Mouse (Mus musculus) midbrain, postnatal 0 days (tissue): ENCODE data around the gene Mfsd2b. TPM values are rescaled to one million over a fixed set of nuclear protein-coding genes. Genes with fewer than 3 reads are reported as not detected.

Experiments
- ATAC-seq: fragments of 200-750 bp; cut with Nextera tagmentation; 2 replicates; pipeline ENCODE4 v1.8.0; 2017; ENCODE audit warnings: moderate number of reproducible peaks, mild to moderate bottlenecking, moderate TSS enrichment, moderate library complexity; ENCODE audit not compliant: low FRiP score
- DNase-seq: peaks from one replicate; pipeline ENCODE4 v3.0.0-alpha.2; 2015; ENCODE audit warnings: low spot score
- H3K27ac ChIP-seq: fragments of 300-500 bp; sonication (generic); 2 replicates; pipeline ENCODE4 v1.5.1; 2014; ENCODE audit warnings: low read depth, mild to moderate bottlenecking, low read length, mixed read lengths
- H3K27me3 ChIP-seq: fragments of 300-500 bp; sonication (generic); 2 replicates; pipeline ENCODE4 v1.6.1; 2014; ENCODE audit warnings: low read length, control low read depth, mixed read lengths; ENCODE audit not compliant: insufficient read depth
- H3K36me3 ChIP-seq: fragments of 300-500 bp; sonication (generic); 2 replicates; pipeline ENCODE4 v1.6.1; 2014; ENCODE audit warnings: low read length, control low read depth, mixed read lengths; ENCODE audit not compliant: insufficient read depth
- H3K4me1 ChIP-seq: fragments of 300-500 bp; sonication (generic); 2 replicates; pipeline ENCODE4 v1.6.1; 2014; ENCODE audit warnings: mild to moderate bottlenecking, control low read depth, antibody characterized with exemption, low read length, mixed read lengths; ENCODE audit not compliant: insufficient read depth
- H3K4me2 ChIP-seq: fragments of 300-500 bp; sonication (generic); 2 replicates; pipeline ENCODE4 v1.6.1; 2014; ENCODE audit warnings: low read depth, mild to moderate bottlenecking, low read length, mixed read lengths; ENCODE audit not compliant: poor library complexity, severe bottlenecking
- H3K4me3 ChIP-seq: fragments of 300-500 bp; sonication (generic); 2 replicates; pipeline ENCODE4 v1.5.1; 2014; ENCODE audit warnings: low read depth, mild to moderate bottlenecking, low read length, moderate library complexity
- H3K9ac ChIP-seq: fragments of 300-500 bp; sonication (generic); replicated peaks from 2 replicates; pipeline ENCODE4 v1.6.1; 2014; ENCODE audit warnings: mild to moderate bottlenecking, low read length, moderate library complexity, mixed read lengths; ENCODE audit not compliant: poor library complexity, severe bottlenecking
- H3K9me3 ChIP-seq: fragments of 300-500 bp; sonication (generic); 2 replicates; pipeline ENCODE4 v1.6.1; 2016; ENCODE audit warnings: low read length, control low read depth
- CTCF ChIP-seq: IDR thresholded peaks from 2 replicates; pipeline ENCODE4 v1.5.1; 2016; ENCODE audit warnings: antibody characterized with exemption, mild to moderate bottlenecking
- WGBS: fragments of 180-500 bp; shearing (Covaris S2); extraction: QIAGEN DNeasy Blood & Tissue Kit; methylation state at CpG from one replicate; pipeline ENCODE4 v1.1.7; 2014; 5-methylcytosine and 5-hydroxymethylcytosine counted together
- polyA plus RNA-seq: library from polyadenylated mRNA; unstranded; fragments of >200 nt; fragmentation: Nextera tagmentation; extraction: Ambion mirVana; gene quantifications from 2 replicates; pipeline ENCODE4 v1.2.1, GENCODE M21; 2015
- total RNA-seq: library from RNA; depleted of rRNA; stranded (reverse); fragments of >200 nt; gene quantifications from 2 replicates; pipeline ENCODE4 v1.2.3, GENCODE M21; 2014

Mfsd2b gene
- total and polyA plus RNA-seq, 2 experiments from 2014 or later, result 1.1 to 1.5 TPM

DNA sequence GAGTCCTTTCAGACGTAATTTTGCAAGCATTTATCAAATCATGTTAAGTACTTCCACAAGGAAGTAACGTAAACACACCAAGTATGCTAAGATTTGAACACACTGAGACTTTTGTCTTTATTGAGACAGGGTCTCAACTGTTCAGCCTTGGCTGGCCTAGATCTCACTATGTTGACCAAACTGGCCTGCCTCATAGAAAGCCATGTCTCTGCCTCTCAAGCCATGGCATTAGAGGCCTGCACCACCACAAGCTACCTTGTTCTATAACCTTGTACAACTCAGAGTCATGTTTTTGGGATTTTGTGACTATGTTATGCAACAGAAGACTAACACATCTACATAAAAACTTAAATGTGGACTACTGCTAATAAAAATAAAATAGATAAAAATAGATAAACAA is 7.9 kb upstream of the Mfsd2b start:
- 96% methylated on average over 2 of the region's 2 CpGs for WGBS
- H3K4me2 ChIP-seq, result no peak overlapping the region
- H3K36me3 ChIP-seq, result 0 out of 2 replicates have a peak, but pooled peaks cover 2% of the 10 kb centered on the region
- no peak overlapping the region for H3K27ac ChIP-seq
- no peaks in the 10 kb centered on the region for H3K27me3 ChIP-seq
- no peaks in the 10 kb centered on the region for H3K4me1 ChIP-seq
- no peaks in the 10 kb centered on the region for H3K9me3 ChIP-seq
- no peak for ATAC-seq
- no peak for TF ChIP-seq CTCF
- no peak overlapping the region for H3K9ac ChIP-seq
- no peak for DNase-seq
- no peak overlapping the region for H3K4me3 ChIP-seq

DNA sequence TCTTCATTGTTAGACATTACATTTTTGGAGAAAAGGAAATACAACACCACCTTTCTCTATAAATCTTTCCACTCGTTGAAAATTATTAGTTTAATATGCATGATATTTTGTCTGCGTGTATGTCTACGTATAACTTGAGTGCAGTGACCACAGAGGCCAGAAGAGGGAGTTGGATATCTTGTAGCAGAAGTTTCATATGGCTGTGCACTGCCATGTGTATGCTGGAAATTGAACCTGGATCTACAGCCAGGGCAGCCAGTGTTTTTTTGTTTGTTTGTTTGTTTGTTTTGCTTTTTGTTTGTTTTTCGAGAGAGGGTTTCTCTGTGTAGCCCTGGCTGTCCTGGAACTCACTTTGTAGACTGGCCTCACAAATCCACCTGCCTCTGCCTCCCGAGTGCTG is 4.9 kb upstream of the Mfsd2b start:
- Histone ChIP-seq H3K27me3 (no peaks in the 10 kb centered on the region), H3K9me3 (no peaks in the 10 kb centered on the region), H3K4me2 (no peak overlapping the region), H3K27ac (no peak overlapping the region), H3K9ac (no peak overlapping the region), H3K4me3 (no peak overlapping the region), H3K36me3 (0 out of 2 replicates have a peak, but pooled peaks cover 2% of the 10 kb centered on the region), H3K4me1 (peaks cover 3% of the 10 kb centered on the region; the same call in 1 of the 2 replicates)
- ATAC-seq (no peak), DNase-seq (no peak)
- WGBS, result 97% methylated on average over 5 of the region's 5 CpGs
- TF ChIP-seq CTCF, result peak; percentile 39

GRCm38 (mm10) chr12:4878296-4878783 is 4.2 kb upstream of the Mfsd2b start:
- Histone ChIP-seq H3K27ac (no peak overlapping the region), H3K4me2 (no peak overlapping the region), H3K27me3 (no peaks in the 10 kb centered on the region), H3K4me3 (no peak overlapping the region), H3K36me3 (0 out of 2 replicates have a peak, but pooled peaks cover 2% of the 10 kb centered on the region), H3K9ac (no peak overlapping the region), H3K9me3 (no peaks in the 10 kb centered on the region), H3K4me1 (peaks cover 5% of the 10 kb centered on the region; the same call in 1 of the 2 replicates)
- ATAC-seq (no peak), DNase-seq (no peak)
- WGBS, result 83% methylated on average over 9 of the region's 9 CpGs
- TF ChIP-seq CTCF, result no peak

DNA sequence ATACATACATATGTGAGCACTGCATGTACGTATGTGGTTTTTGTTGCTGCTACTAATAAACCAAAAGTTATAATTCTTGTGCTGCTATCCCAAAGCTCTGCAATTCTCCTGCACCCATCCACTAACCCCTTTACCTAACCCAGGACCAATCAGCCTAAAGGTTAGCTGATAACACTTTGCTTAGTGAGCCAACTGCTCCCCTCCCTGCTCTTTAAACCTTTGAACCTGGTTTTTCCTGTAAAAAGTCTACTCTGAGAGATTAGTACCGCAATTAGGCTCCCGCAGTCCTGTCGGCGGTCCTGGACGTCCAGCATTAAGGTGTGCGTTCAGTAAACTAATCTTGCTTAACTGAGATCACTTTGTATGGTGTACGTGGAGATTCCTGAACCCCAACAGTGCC is 1.5 kb upstream of the Mfsd2b start:
- no peaks in the 10 kb centered on the region for H3K27me3 ChIP-seq
- no peak overlapping the region for H3K4me2 ChIP-seq
- 85% methylated on average over 8 of the region's 8 CpGs for WGBS
- H3K4me3 ChIP-seq, result no peak overlapping the region
- no peak for DNase-seq
- no peak for ATAC-seq
- H3K27ac ChIP-seq, result no peak overlapping the region
- TF ChIP-seq CTCF, result no peak
- peaks cover 5% of the 10 kb centered on the region; the same call in 1 of the 2 replicates for H3K4me1 ChIP-seq
- H3K9ac ChIP-seq, result no peak overlapping the region
- no peaks in the 10 kb centered on the region for H3K36me3 ChIP-seq
- H3K9me3 ChIP-seq, result no peaks in the 10 kb centered on the region

DNA sequence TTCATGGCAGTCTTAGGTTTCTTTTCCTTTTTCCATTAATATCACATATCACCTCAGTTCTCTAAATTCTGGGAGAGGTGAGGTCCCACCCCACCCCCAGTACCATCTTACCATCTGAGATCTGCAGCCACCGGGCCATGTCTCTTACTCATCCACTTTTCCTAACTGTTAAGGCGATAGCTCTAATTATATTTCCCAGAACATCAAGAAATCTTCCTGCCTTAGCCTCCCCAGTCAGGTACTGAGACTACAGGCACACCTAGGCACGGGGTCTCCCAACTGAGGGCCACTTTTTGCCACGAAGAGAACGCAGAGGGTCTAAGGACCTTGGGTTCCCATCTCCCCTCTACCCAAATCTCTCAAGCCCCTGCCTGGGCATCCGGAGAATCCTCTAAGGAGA is 628 bp downstream of the Mfsd2b start:
- H3K4me1 ChIP-seq, result peaks cover 5% of the 10 kb centered on the region; the same call in 1 of the 2 replicates
- H3K27me3 ChIP-seq, result no peaks in the 10 kb centered on the region
- peak overlapping the region; percentile 91 for H3K4me2 ChIP-seq
- no peaks in the 10 kb centered on the region for H3K36me3 ChIP-seq
- no peaks in the 10 kb centered on the region for H3K9me3 ChIP-seq
- DNase-seq, result no peak
- peak overlapping the region; percentile 41 for H3K4me3 ChIP-seq
- H3K9ac ChIP-seq, result no peak overlapping the region
- H3K27ac ChIP-seq, result no peak overlapping the region
- ATAC-seq, result 0 out of 2 replicates have a peak, but pooled peaks have one; percentile 17
- no peak for TF ChIP-seq CTCF
- WGBS, result 86% methylated on average over 6 of the region's 6 CpGs

DNA sequence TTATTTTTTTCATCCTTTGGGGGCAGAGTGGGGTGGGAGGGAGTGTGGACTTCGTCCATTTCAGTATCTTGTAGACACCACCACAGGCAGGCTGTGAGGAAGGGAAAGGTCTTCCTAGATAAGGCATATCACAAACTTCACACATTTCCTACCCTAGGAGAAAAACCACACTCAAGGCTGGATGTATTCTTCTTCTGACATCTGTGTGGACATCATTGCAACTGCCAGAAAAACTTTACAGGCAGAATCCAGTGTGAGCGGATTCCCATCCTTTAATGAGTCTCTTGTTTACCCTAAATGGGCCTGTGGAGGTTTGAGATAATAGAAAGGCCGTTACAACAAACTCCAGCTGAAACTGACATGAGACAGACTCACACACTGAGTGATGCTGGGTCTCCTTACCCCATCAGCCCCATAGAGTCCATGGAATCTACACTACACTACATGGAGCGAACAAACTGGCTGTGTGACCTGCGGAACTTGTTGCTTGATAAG is 1.1 kb downstream of the Mfsd2b start:
- Histone ChIP-seq H3K4me2 (no peak overlapping the region), H3K9me3 (no peaks in the 10 kb centered on the region), H3K9ac (no peak overlapping the region), H3K27ac (no peak overlapping the region), H3K36me3 (no peaks in the 10 kb centered on the region), H3K4me3 (no peak overlapping the region), H3K4me1 (peaks cover 5% of the 10 kb centered on the region; the same call in 1 of the 2 replicates), H3K27me3 (no peaks in the 10 kb centered on the region)
- WGBS, result 89% methylated on average over 5 of the region's 5 CpGs
- DNase-seq, result no peak
- no peak for ATAC-seq
- TF ChIP-seq CTCF, result no peak
